Mouse (Mus musculus) myocyte (in vitro differentiated cells): Measurements from ENCODE around the gene 1700028K03Rik. TPM values are rescaled to one million over a fixed set of nuclear protein-coding genes. Genes with fewer than 3 reads are reported as not detected.

Experiments used
- H3K27me3 ChIP-seq: one replicate; pipeline ENCODE4 v1.6.1; 2011; ENCODE audit not compliant: control insufficient read depth, insufficient read depth, insufficient read length
- H3K36me3 ChIP-seq: one replicate; pipeline ENCODE4 v1.6.1; 2011; ENCODE audit not compliant: control insufficient read depth, insufficient read depth
- H3K4me2 ChIP-seq: one replicate; pipeline ENCODE4 v1.6.1; 2011; ENCODE audit warnings: low read depth, control low read depth
- H3K4me3 ChIP-seq: one replicate; pipeline ENCODE4 v1.5.1; 2011; ENCODE audit warnings: mild to moderate bottlenecking, control low read depth, moderate library complexity
- H3K79me2 ChIP-seq: one replicate; pipeline ENCODE4 v1.6.1; 2011; ENCODE audit not compliant: control insufficient read depth, insufficient read depth
- H3ac ChIP-seq: one replicate; pipeline ENCODE4 v1.6.1; 2011; ENCODE audit not compliant: control insufficient read depth, insufficient read length
- CEBPB ChIP-seq: IDR thresholded peaks from 2 replicates; pipeline ENCODE4 v1.6.1; 2011; ENCODE audit warnings: mild to moderate bottlenecking, moderate library complexity; ENCODE audit not compliant: poor library complexity, insufficient read depth, severe bottlenecking
- E2F4 ChIP-seq: IDR thresholded peaks from one replicate; pipeline ENCODE4 v1.6.1; 2011; ENCODE audit warnings: mild to moderate bottlenecking, control low read depth, moderate library complexity; ENCODE audit not compliant: insufficient read depth
- MAX ChIP-seq: IDR thresholded peaks from one replicate; pipeline ENCODE4 v1.6.1; 2011; ENCODE audit warnings: low read depth, mild to moderate bottlenecking, control low read depth
- MYOD1 ChIP-seq, 3 experiments: IDR thresholded peaks; one replicate each; pipeline ENCODE4 v1.6.1; 2011; ENCODE audit warnings: control low read depth in 2 of 3, low read depth in 2 of 3, mild to moderate bottlenecking in 2 of 3, moderate library complexity in 1 of 3; ENCODE audit not compliant: insufficient read length in 2 of 3, control insufficient read depth in 1 of 3
- MYOG ChIP-seq, 3 experiments: IDR thresholded peaks; one replicate each; pipeline ENCODE4 v1.6.1; 2011; ENCODE audit warnings: control low read depth in 2 of 3, low read depth in 2 of 3, mild to moderate bottlenecking in 2 of 3; ENCODE audit not compliant: insufficient read length in 2 of 3, control insufficient read depth in 1 of 3, insufficient read depth in 1 of 3
- POLR2A ChIP-seq: IDR thresholded peaks from one replicate; pipeline ENCODE4 v1.6.1; 2011; ENCODE audit warnings: low read depth, mild to moderate bottlenecking, control low read depth, moderate library complexity; ENCODE audit not compliant: insufficient read length
- POLR2AphosphoS2 ChIP-seq: IDR thresholded peaks from one replicate; pipeline ENCODE4 v1.6.1; 2011; ENCODE audit warnings: low read depth, control low read depth; ENCODE audit not compliant: insufficient read length
- REST ChIP-seq: IDR thresholded peaks from one replicate; pipeline ENCODE4 v1.6.1; 2011; ENCODE audit warnings: mild to moderate bottlenecking, control low read depth, moderate library complexity; ENCODE audit not compliant: insufficient read depth, insufficient read length
- SRF ChIP-seq: IDR thresholded peaks from one replicate; pipeline ENCODE4 v1.6.1; 2011; ENCODE audit warnings: low read depth; ENCODE audit not compliant: control insufficient read depth, insufficient read length
- TCF12 ChIP-seq: IDR thresholded peaks from one replicate; pipeline ENCODE4 v1.6.1; 2011; ENCODE audit warnings: mild to moderate bottlenecking, control low read depth; ENCODE audit not compliant: poor library complexity, insufficient read depth, severe bottlenecking
- TCF3 ChIP-seq: IDR thresholded peaks from one replicate; pipeline ENCODE4 v1.6.1; 2011; ENCODE audit warnings: low read depth, control low read depth; ENCODE audit not compliant: insufficient read length
- USF1 ChIP-seq: IDR thresholded peaks from one replicate; pipeline ENCODE4 v1.6.1; 2011; ENCODE audit warnings: low read depth, mild to moderate bottlenecking, control low read depth, moderate library complexity
- polyA plus RNA-seq: library from polyadenylated mRNA; unstranded; fragments of >200 nt; fragmentation: generic; extraction: Trizol; gene quantifications from one replicate; pipeline ENCODE4 v1.2.1, GENCODE M21; 2012; ENCODE audit warnings: missing spikeins

Gene 1700028K03Rik
- polyA plus RNA-seq, 1 experiment: not detected

- no peaks in the 10 kb centered on the region for H3K36me3 ChIP-seq
- TF ChIP-seq POLR2A (no peak), SRF (no peak), E2F4 (no peak), MYOD1 (IDR thresholded peaks at IDR 0.05; ENCODE audit: control insufficient read depth in 1 of 3, insufficient read length in 2 of 3, low read depth in 2 of 3) (no peak), TCF3 (no peak), TCF12 (no peak), MAX (no peak), CEBPB (no peak), REST (no peak), MYOG (IDR thresholded peaks at IDR 0.05; ENCODE audit: control insufficient read depth in 1 of 3, insufficient read depth in 1 of 3, insufficient read length in 2 of 3, low read depth in 2 of 3) (no peak), USF1 (no peak), POLR2AphosphoS2 (no peak)
- H3ac ChIP-seq: no peak overlapping the region
- H3K27me3 ChIP-seq: no peaks in the 10 kb centered on the region
- no peak overlapping the region for H3K4me2 ChIP-seq
- no peaks in the 10 kb centered on the region for H3K79me2 ChIP-seq
- no peak overlapping the region for H3K4me3 ChIP-seq
These were observed 38.5 kb upstream of the 1700028K03Rik start for GRCm38 (mm10) chr5:107496047-107496446.

GRCm38 (mm10) chr5:107497519-107498501 is 36.7 kb upstream of the 1700028K03Rik start:
- H3K4me3 ChIP-seq: no peak overlapping the region

GRCm38 (mm10) chr5:107498806-107499310 is 35.7 kb upstream of the 1700028K03Rik start:
- no peak overlapping the region for H3ac ChIP-seq
- H3K27me3 ChIP-seq: no peaks in the 10 kb centered on the region
- H3K4me2 ChIP-seq: no peak overlapping the region
- TF ChIP-seq CEBPB: no peak
- TF ChIP-seq SRF: no peak
- no peak for TF ChIP-seq E2F4
- TF ChIP-seq MAX: no peak
- no peaks in the 10 kb centered on the region for H3K36me3 ChIP-seq
- H3K4me3 ChIP-seq: no peak overlapping the region
- no peaks in the 10 kb centered on the region for H3K79me2 ChIP-seq

More at GRCm38 (mm10) chr5:107497519-107498501, 36.7 kb upstream of the 1700028K03Rik start:
- Histone ChIP-seq H3K27me3 (no peaks in the 10 kb centered on the region), H3ac (no peak overlapping the region), H3K79me2 (no peaks in the 10 kb centered on the region), H3K4me2 (peak overlapping the region; percentile 18), H3K36me3 (no peaks in the 10 kb centered on the region)
- TF ChIP-seq MYOG (IDR thresholded peaks at IDR 0.05; ENCODE audit: control insufficient read depth in 1 of 3, insufficient read depth in 1 of 3, insufficient read length in 2 of 3, low read depth in 2 of 3) (no peak), TCF12 (no peak), POLR2AphosphoS2 (no peak), REST (no peak), USF1 (no peak), CEBPB (no peak), SRF (no peak), MYOD1 (IDR thresholded peaks at IDR 0.05; ENCODE audit: control insufficient read depth in 1 of 3, insufficient read length in 2 of 3, low read depth in 2 of 3) (no peak), MAX (no peak), TCF3 (no peak), E2F4 (no peak), POLR2A (no peak)

- TF ChIP-seq USF1: no peak
- no peak for TF ChIP-seq MYOD1 (IDR thresholded peaks at IDR 0.05; ENCODE audit: control insufficient read depth in 1 of 3, insufficient read length in 2 of 3, low read depth in 2 of 3)
- TF ChIP-seq TCF12: no peak
- H3K36me3 ChIP-seq: no peaks in the 10 kb centered on the region
- H3K27me3 ChIP-seq: no peaks in the 10 kb centered on the region
- H3K4me3 ChIP-seq: no peak overlapping the region
- H3K4me2 ChIP-seq: no peak overlapping the region
- no peaks in the 10 kb centered on the region for H3K79me2 ChIP-seq
- H3ac ChIP-seq: no peak overlapping the region
These were observed 34.5 kb upstream of the 1700028K03Rik start for GRCm38 (mm10) chr5:107499891-107500535.

GRCm38 (mm10) chr5:107500741-107501140 is 33.8 kb upstream of the 1700028K03Rik start:
- Histone ChIP-seq H3ac (no peak overlapping the region), H3K4me2 (no peak overlapping the region), H3K36me3 (no peaks in the 10 kb centered on the region), H3K4me3 (no peak overlapping the region), H3K27me3 (no peaks in the 10 kb centered on the region), H3K79me2 (no peaks in the 10 kb centered on the region)
- TF ChIP-seq USF1: no peak
- TF ChIP-seq REST: no peak
- no peak for TF ChIP-seq E2F4
